Mouse (Mus musculus): ENCODE data around the gene Gtf2e1. TPM values are rescaled to one million over a fixed set of nuclear protein-coding genes. Genes with fewer than 3 reads are reported as not detected.
A peak's percentile ranks its signal among the peaks of the same experiment; 100 is the strongest.

The Gtf2e1 gene
- total RNA-seq (2014; fragmentation: Nextera tagmentation), result 17.5 and 19.5 TPM in 2 replicates
- 26.4 and 29.9 TPM in 2 replicates for total RNA-seq (2017)

DNA sequence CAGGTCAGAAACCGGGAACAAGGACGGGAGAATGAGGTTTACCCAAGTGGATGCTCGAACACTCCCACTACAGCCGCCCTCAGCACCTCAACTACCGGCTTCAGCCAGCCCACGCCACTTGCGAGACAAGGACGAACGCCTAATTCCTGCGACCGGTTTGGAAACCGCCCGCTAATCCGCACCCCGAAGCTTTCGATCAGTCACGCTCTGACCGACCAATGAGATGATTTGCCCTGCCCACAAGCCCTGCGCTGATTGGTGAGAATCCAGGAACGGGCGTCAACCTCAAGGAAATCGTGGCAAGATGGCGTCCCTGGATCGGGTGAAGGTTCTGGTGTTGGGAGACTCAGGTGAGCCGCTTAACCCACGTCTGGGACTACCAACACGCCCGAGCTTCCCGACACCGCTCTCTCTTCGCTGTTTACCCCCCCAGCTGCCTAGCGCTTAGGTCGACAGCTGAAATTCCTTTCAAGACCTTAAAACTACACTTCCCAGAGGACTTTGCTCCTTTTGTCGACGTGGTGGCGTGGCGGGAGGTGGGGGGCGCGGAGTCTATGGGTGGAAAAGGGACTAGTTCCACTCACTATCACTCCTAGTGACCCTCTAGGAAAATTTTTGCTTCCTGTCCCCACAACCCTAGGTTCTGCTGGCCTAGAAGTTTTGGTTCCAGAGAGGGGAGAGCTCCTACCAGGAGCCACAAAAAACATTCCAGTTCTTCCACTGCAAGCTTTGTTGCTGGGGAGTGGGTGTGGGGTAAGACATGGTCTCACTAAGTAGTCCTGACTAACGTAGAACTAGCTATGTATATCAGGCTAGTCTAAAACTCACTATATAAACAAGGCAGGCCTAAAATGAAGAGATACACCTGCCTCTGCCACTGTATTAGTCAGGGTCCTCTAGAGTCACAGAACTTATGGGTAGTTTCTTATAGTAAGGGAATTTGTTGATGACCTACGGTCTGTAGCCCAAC, at the start of gene Gtf2e1, which contains the start of gene Rabl3:
Gene Gtf2e1, minus strand, starts transcription at position 179 of the 970 bp plus-strand sequence.
Gene Rabl3, plus strand, starts transcription at position 275 of the 970 bp plus-strand sequence.
- ATAC-seq (replicated peaks; ENCODE audit: low FRiP score, low TSS enrichment, poor library complexity, severe bottlenecking), result peak; percentile 98

- ATAC-seq (replicated peaks; ENCODE audit: low FRiP score, low TSS enrichment, poor library complexity, severe bottlenecking), result no peak
Observed at GRCm38 (mm10) chr16:37585129-37585563, 45.6 kb upstream of the Gtf2e1 start.

GRCm38 (mm10) chr16:37584218-37585035, 44.8 kb upstream of the Gtf2e1 start:
- ATAC-seq (replicated peaks; ENCODE audit: low FRiP score, low TSS enrichment, poor library complexity, severe bottlenecking), result peak; percentile 87

- no peak for ATAC-seq (replicated peaks; ENCODE audit: low FRiP score, low TSS enrichment, poor library complexity, severe bottlenecking)
Observed at GRCm38 (mm10) chr16:37583801-37584200, 44.2 kb upstream of the Gtf2e1 start.

- no peak for ATAC-seq (replicated peaks; ENCODE audit: low FRiP score, low TSS enrichment, poor library complexity, severe bottlenecking)
Observed at GRCm38 (mm10) chr16:37583306-37583705, 43.7 kb upstream of the Gtf2e1 start.

DNA sequence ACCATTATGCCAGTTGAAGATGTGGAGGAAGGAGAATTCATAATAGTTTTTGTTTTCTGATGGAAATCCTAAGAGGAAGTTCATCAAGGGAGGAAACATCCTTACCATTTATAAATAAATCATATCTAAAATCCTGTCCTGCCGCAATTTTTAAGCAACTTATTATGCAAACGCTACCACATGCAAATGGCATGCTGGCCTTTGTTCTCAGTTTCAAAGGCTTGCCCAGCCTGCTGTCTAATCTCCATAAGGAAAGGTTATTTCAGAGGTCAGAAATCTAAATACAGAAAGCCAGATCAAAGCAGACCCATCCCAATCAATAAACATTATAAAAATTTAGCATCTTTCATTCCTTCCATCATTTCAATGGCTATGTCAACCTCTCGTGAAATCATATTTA, 42.3 kb upstream of the Gtf2e1 start:
- no peak for ATAC-seq (replicated peaks; ENCODE audit: low FRiP score, low TSS enrichment, poor library complexity, severe bottlenecking)

GRCm38 (mm10) chr16:37580651-37581050, 41.1 kb upstream of the Gtf2e1 start:
- ATAC-seq (replicated peaks; ENCODE audit: low FRiP score, low TSS enrichment, poor library complexity, severe bottlenecking), result no peak

GRCm38 (mm10) chr16:37579994-37580393, 40.4 kb upstream of the Gtf2e1 start, which contains the start of gene Hgd:
Hgd (plus strand) TSS chr16:37580153.
- ATAC-seq (replicated peaks; ENCODE audit: low FRiP score, low TSS enrichment, poor library complexity, severe bottlenecking), result no peak

DNA sequence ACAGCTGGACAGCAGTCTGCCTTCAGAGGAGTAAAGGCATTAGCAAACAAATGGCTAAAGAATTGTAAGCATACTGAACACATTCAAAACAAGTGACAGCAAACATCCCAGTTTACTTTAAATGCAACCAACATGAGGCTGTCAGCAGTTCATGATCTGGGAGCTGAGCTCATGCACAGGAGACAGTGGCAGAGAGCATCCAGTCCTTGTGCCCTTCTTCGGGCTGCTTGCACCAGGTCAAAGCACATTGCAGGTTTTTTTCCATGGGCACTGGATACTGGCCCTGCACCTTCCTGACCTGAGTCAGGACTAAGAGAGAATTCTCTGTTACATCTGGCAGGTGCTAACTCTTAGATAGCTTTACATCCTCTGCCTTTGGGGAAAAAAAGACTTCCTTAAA, 40.0 kb upstream of the Gtf2e1 start:
- ATAC-seq (replicated peaks; ENCODE audit: low FRiP score, low TSS enrichment, poor library complexity, severe bottlenecking), result no peak

- no peak for ATAC-seq (replicated peaks; ENCODE audit: low FRiP score, low TSS enrichment, poor library complexity, severe bottlenecking)
Observed at GRCm38 (mm10) chr16:37575325-37575724, 35.7 kb upstream of the Gtf2e1 start.

DNA sequence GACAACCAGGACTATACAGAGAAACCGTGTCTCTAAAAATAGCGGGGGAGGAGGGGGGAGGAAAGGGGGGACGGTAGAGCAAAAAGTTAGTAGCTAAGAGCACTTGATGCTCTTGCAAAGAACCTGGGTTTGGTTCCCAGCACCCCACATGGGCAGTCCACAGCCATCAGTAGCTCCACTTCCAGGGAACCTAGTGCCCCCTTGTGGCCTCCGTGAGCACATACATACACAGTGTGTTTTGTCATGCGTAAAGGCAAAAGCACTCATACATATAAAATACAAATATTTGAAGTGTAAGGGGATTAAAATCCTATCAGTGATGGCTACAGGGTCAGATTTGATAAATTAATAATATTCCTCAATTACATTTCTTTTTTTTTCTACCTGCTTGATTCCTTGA, 33.5 kb upstream of the Gtf2e1 start:
- ATAC-seq (replicated peaks; ENCODE audit: low FRiP score, low TSS enrichment, poor library complexity, severe bottlenecking), result no peak

- no peak for ATAC-seq (replicated peaks; ENCODE audit: low FRiP score, low TSS enrichment, poor library complexity, severe bottlenecking)
Observed at GRCm38 (mm10) chr16:37572117-37572754, 32.6 kb upstream of the Gtf2e1 start.

DNA sequence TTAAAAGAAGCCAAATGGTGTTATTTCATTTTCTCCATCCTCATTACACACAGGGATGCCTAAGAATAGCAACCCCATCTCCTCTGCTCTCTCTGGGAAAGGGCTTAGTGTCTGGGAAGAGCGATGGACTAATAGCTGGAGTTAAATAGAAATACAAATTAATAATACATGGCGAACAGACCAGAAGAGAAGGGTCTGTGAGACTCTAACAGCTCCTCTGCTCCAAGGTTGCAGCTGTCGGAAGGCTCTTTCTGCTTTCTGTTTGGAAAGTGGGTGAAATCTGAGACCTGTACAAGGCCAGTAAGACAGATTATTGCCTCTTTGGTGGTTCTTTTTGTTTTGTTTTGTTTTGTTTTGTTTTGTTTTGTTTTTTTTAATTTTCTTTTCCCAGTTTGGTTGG, 32.0 kb upstream of the Gtf2e1 start:
- ATAC-seq (replicated peaks; ENCODE audit: low FRiP score, low TSS enrichment, poor library complexity, severe bottlenecking), result no peak

GRCm38 (mm10) chr16:37567113-37568050, 27.8 kb upstream of the Gtf2e1 start:
- ATAC-seq (replicated peaks; ENCODE audit: low FRiP score, low TSS enrichment, poor library complexity, severe bottlenecking), result no peak

DNA sequence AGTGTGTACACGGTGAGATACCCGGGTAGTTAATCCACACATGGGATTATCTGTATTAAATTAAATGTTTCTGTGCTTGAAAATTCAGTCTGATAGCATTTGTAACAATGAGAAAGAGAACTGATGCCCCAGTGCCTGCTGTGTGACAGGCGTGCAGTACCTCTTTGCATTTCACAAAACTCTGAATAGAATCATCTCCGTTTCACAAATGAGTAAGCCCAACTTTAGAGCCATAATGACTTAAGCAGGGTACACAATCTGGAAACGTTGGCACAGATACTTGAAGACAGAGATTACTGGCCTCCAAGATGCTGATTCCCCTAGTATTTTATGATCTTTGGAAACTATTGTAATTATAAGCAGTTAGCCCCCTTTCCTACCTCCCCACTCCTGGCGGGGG, 26.5 kb upstream of the Gtf2e1 start:
- no peak for ATAC-seq (replicated peaks; ENCODE audit: low FRiP score, low TSS enrichment, poor library complexity, severe bottlenecking)

DNA sequence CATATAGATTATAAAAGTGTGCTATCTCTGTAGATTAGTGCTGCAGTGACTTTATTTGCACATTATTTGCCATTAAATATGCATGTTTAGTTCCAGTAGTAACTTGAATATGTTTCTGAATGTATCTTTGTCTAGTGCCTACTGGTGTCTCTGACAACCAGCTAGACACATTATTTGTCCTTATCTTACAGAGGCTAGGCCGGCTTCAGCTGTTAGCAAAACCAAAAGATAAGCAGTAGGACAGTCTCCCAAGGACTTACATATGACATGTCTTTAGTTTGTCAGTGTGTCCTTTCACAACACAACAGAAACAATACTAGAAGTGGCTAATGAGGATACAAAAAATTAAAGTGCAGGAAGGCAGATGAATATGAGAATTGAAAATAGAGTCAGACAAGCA, 25.5 kb upstream of the Gtf2e1 start:
- peak; percentile 77; the same call in 1 of the 2 replicates for ATAC-seq (replicated peaks; ENCODE audit: low FRiP score, low TSS enrichment, poor library complexity, severe bottlenecking)

GRCm38 (mm10) chr16:37562961-37563360, 23.4 kb upstream of the Gtf2e1 start:
- no peak for ATAC-seq (replicated peaks; ENCODE audit: low FRiP score, low TSS enrichment, poor library complexity, severe bottlenecking)

DNA sequence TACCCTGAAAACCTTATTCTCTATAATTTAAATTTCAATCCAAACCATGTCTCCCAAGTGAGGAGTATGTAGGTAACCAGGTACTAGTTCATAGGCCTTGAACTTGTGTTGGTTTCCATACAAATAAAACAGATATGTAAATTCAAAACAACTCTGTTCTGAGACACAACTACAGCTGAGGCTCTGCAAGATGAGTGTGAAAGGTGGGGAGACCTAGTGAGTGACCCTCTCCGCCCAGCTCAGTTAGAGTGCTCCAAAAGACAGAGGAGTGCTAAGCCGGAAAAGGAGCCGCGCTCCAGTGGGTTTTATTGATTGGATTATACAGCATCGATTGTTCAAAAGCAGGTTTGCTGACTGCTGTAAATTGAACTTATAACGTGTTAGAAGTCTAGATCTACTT, 22.8 kb upstream of the Gtf2e1 start:
- no peak for ATAC-seq (replicated peaks; ENCODE audit: low FRiP score, low TSS enrichment, poor library complexity, severe bottlenecking)

Measured in megakaryocyte-erythroid progenitor cell, adult 5-6 weeks (primary cell).